ENCODE assay signal across 8 mouse cellular contexts in the genomic region with DNA sequence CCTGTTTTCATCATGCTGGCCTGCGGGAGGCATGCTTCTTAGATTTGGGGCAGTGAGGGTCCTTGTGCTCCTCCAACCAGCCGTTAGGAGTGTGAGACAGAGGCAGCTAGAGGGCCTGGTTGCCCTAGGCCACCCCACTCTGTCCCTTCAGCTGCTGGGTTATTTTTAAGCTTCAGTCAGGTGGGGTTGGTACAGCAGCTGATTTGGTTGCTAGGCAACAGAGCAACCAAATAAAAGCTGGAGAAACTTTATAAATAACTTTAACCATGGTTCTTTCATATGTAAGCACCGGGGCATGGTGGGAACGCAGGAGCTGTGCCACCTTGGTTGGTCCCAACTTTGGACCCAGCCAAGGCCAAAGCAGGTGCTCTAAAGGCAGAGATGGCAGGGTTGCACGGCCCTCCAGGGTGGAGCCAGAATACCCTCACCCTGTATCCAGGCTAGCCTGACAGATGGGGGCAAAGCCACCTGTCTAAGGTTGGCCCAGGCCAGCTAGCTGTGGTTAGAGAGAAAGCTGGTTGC. TPM values are rescaled to one million over a fixed set of nuclear protein-coding genes. Genes with fewer than 3 reads are reported as not detected.
DNase-seq lines count a peak whose midpoint lies in the region; ATAC-seq and TF ChIP-seq lines count a peak whose summit lies in the region.

No protein-coding gene starts in this region.

- DNase-seq in cerebellum, adult 11 months = peak; percentile 12
- DNase-seq in left cerebral cortex, postnatal 14 days (ENCODE audit: low spot score in 2 of 2) = peak; percentile 34 to 85
- no peak for DNase-seq in left cerebral cortex, adult 11 months (ENCODE audit: low spot score)
- DNase-seq in embryonic facial prominence, embryonic 11.5 days (ENCODE audit: low spot score) = peak; percentile 28
- peak; percentile 47 for DNase-seq in induced T-regulatory cell, adult 2 months (ENCODE audit: low read depth)
- DNase-seq in thymus, adult 2 months = no peak
- no peak for DNase-seq in adipocyte (ENCODE audit: low spot score)

- no peak for ATAC-seq in cerebellum, adult (ENCODE audit: insufficient number of reproducible peaks, low FRiP score, low TSS enrichment)
- ATAC-seq in embryonic facial prominence, embryonic 11.5 days (replicated peaks; ENCODE audit: insufficient number of reproducible peaks, low FRiP score, low TSS enrichment, low read depth) = no peak

- no peak overlapping the region; the same call in 1 of the 2 replicates for H3K4me3 ChIP-seq in embryonic facial prominence, embryonic 11.5 days (ENCODE audit: low read depth, low read length)
- H3K4me3 ChIP-seq in thymus, adult 2 months (ENCODE audit: control insufficient read depth, insufficient read depth, low read length) = no peak overlapping the region

- peaks cover 42% of the 10 kb centered on the region for H3K36me3 ChIP-seq in embryonic facial prominence, embryonic 11.5 days (replicated peaks; ENCODE audit: control insufficient read depth, insufficient read depth, low read depth, low read length)
- H3K36me3 ChIP-seq in thymus, adult 2 months (ENCODE audit: control insufficient read depth, insufficient read depth, low read length) = peaks cover 39% of the 10 kb centered on the region

- WGBS in embryonic facial prominence, embryonic 11.5 days = 76% methylated on average over 5 of the region's 5 CpGs
- 85% methylated on average over 5 of the region's 5 CpGs for WGBS in thymus, adult 2 months

- TF ChIP-seq CTCF in thymus, adult 2 months (IDR thresholded peaks at IDR 0.05; ENCODE audit: borderline replicate concordance, control insufficient read depth, extremely low read depth, insufficient read depth, low read length, poor library complexity) = no peak

- intact Hi-C loops in left cerebral cortex, postnatal 14 days (cut with DNase I) = no loop called here

- H3K27me3 ChIP-seq in embryonic facial prominence, embryonic 11.5 days (ENCODE audit: control insufficient read depth, insufficient read depth, low read length) = no peaks in the 10 kb centered on the region
- H3K27me3 ChIP-seq in thymus, adult 2 months (ENCODE audit: control insufficient read depth, insufficient read depth, low read length) = no peaks in the 10 kb centered on the region

- no peak overlapping the region for H3K27ac ChIP-seq in embryonic facial prominence, embryonic 11.5 days (replicated peaks; ENCODE audit: low read depth, low read length)
- H3K27ac ChIP-seq in thymus, adult 2 months (ENCODE audit: control insufficient read depth, insufficient read depth, low read length) = no peak overlapping the region

- H3K4me1 ChIP-seq in embryonic facial prominence, embryonic 11.5 days (ENCODE audit: control insufficient read depth, insufficient read depth, low read length) = no peaks in the 10 kb centered on the region
- peaks cover 17% of the 10 kb centered on the region for H3K4me1 ChIP-seq in thymus, adult 2 months (replicated peaks; ENCODE audit: control insufficient read depth, insufficient read depth, low read length)

- no peak overlapping the region for H3K9ac ChIP-seq in embryonic facial prominence, embryonic 11.5 days (replicated peaks; ENCODE audit: low read length)

- no peaks in the 10 kb centered on the region for H3K9me3 ChIP-seq in embryonic facial prominence, embryonic 11.5 days (replicated peaks; ENCODE audit: control insufficient read depth, low read length)

- no peak for TF ChIP-seq POLR2A in thymus, adult 2 months (IDR thresholded peaks at IDR 0.05; ENCODE audit: control insufficient read depth, extremely low read depth, insufficient read depth, low read length, poor library complexity)

- H3K4me2 ChIP-seq in embryonic facial prominence, embryonic 11.5 days (ENCODE audit: low read depth, low read length) = no peak overlapping the region

RNA-seq across cellular contexts. Expression of a gene that starts 18.4 kb away (rescaled TPM):
- 100 to 1,000 TPM; 241 to 264 TPM for total RNA-seq in left cerebral cortex, postnatal 14 days (2021)
- 47.0 and 54.1 TPM in 2 replicates for polyA plus RNA-seq in embryonic facial prominence, embryonic 11.5 days (2014; fragmentation: Nextera tagmentation; extraction: Ambion mirVana)
- polyA plus RNA-seq in thymus, adult 2 months (2012; rRNA removed) = 74.6 and 84.2 TPM in 2 replicates

RNA-seq across cellular contexts. Expression of a gene that starts 24.3 kb away (rescaled TPM):
- total RNA-seq in left cerebral cortex, postnatal 14 days (2021) = 10 to 100 TPM; 82.0 to 85.4 TPM
- 33.8 and 36.7 TPM in 2 replicates for polyA plus RNA-seq in embryonic facial prominence, embryonic 11.5 days (2014; fragmentation: Nextera tagmentation; extraction: Ambion mirVana)
- polyA plus RNA-seq in thymus, adult 2 months (2012; rRNA removed) = 48.0 and 55.1 TPM in 2 replicates

RNA-seq across cellular contexts. Expression of a gene that starts 35.2 kb away (rescaled TPM):
- 100 to 1,000 TPM; 129 to 147 TPM for total RNA-seq in left cerebral cortex, postnatal 14 days (2021)
- 211 and 232 TPM in 2 replicates for polyA plus RNA-seq in embryonic facial prominence, embryonic 11.5 days (2014; fragmentation: Nextera tagmentation; extraction: Ambion mirVana)
- polyA plus RNA-seq in thymus, adult 2 months (2012; rRNA removed) = 91.8 and 101 TPM in 2 replicates

RNA-seq across cellular contexts. Expression of a gene that starts 48.8 kb away (rescaled TPM):
- total RNA-seq in left cerebral cortex, postnatal 14 days (2021) = 1 to 10 TPM; 2.9 to 3.4 TPM
- polyA plus RNA-seq in embryonic facial prominence, embryonic 11.5 days (2014; fragmentation: Nextera tagmentation; extraction: Ambion mirVana) = 15.7 and 18.1 TPM in 2 replicates
- polyA plus RNA-seq in thymus, adult 2 months (2012; rRNA removed) = 0.28 and 0.35 TPM in 2 replicates

Comparison
In these comparisons a context has a peak if more than half of its experiments do, and no peak if none do; other contexts are left out.
1. DNase-seq: peak in cerebellum, adult 11 months (single experiment), left cerebral cortex, postnatal 14 days (2 of 2), embryonic facial prominence, embryonic 11.5 days (single experiment) and induced T-regulatory cell, adult 2 months (single experiment); none in left cerebral cortex, adult 11 months (single experiment), thymus, adult 2 months (single experiment) and adipocyte (single experiment).